Mouse (Mus musculus) megakaryocyte-erythroid progenitor cell, adult 5-6 weeks (primary cell): Measurements from ENCODE around the gene Zmym4. TPM values are rescaled to one million over a fixed set of nuclear protein-coding genes. Genes with fewer than 3 reads are reported as not detected.
"Not testable (repeated sequence)": the region's sequence is repeated elsewhere in the genome, so short reads cannot be mapped to it uniquely, and the experiment has no call there.

ENCODE experiments used
- ATAC-seq: replicated peaks from 2 replicates; pipeline ENCODE4 v1.8.0; 2016; ENCODE audit warnings: mild to moderate bottlenecking, inconsistent platforms; ENCODE audit not compliant: severe bottlenecking, poor library complexity, low FRiP score, low TSS enrichment
- total RNA-seq, 2 experiments: library from RNA; stranded (forward) in 1 of 2; stranded (reverse) in 1 of 2; fragments of 200-1000, 215-1000 nt in 1 of 2; fragments of >200 nt in 1 of 2; fragmentation: Nextera tagmentation in 1 of 2; gene quantifications; 2 replicates each; pipeline ENCODE4 v1.2.3; 2014 to 2017

Zmym4 gene
- total RNA-seq (2014; fragmentation: Nextera tagmentation) (38.7 and 57.2 TPM in 2 replicates), total RNA-seq (2017) (41.2 and 56.1 TPM in 2 replicates)

- ATAC-seq: peak; percentile 98
Observed at GRCm38 (mm10) chr4:126967864-126968821, at the start of gene Zmym4. Gene Zmym4, minus strand, starts transcription at chr4:126968135.

DNA sequence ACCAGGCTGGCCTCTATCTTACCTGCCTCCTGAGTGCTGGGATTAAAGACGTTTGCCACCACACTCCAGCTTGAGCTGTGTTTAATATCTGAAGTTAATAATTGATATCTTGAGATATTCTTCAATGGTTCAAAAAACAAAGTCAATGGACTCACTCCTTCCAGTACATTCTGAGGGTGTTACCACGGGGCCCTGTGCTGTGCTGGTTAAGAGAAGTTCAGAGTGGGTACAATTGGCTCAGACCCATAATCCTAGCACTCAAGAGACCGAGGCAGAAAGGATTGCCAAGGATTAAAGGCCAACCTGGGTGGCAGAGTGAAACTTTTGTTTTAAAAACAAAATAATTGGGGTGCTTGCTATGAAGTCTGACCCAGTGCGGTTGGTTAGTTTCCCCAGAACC lies 48.4 kb upstream of the Zmym4 start:
- ATAC-seq: no peak

- ATAC-seq: peak; percentile 100
Observed at GRCm38 (mm10) chr4:127015294-127015993, 47.5 kb upstream of the Zmym4 start.

- ATAC-seq: peak; percentile 70; the same call in 1 of the 2 replicates
Observed at GRCm38 (mm10) chr4:127005113-127005936, 37.4 kb upstream of the Zmym4 start.

GRCm38 (mm10) chr4:127004384-127004783 lies 36.4 kb upstream of the Zmym4 start:
- no peak for ATAC-seq

GRCm38 (mm10) chr4:127000601-127001105 lies 32.7 kb upstream of the Zmym4 start:
- no peak for ATAC-seq

DNA sequence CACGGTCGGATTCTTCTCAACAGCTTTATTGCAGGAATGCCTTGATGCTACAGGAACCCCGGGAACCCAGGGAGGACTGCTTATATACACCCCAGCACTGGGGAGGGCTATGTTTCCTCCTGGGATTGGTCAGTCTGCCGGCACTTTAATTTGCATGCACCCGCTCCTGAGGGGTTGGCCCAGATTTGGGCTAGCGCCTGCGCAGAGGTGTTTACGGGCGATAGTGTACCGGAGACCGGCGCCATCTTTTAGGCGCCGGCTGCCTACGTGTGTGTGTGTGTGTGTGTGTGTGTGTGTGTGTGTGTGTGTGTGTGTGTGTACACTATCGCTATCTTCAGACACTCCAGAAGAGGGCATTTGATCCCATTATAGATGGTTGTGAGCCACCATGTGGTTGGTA lies 31.4 kb upstream of the Zmym4 start:
- ATAC-seq: not testable (repeated sequence)

- no peak for ATAC-seq
Observed at GRCm38 (mm10) chr4:126992356-126992755, 24.4 kb upstream of the Zmym4 start.

DNA sequence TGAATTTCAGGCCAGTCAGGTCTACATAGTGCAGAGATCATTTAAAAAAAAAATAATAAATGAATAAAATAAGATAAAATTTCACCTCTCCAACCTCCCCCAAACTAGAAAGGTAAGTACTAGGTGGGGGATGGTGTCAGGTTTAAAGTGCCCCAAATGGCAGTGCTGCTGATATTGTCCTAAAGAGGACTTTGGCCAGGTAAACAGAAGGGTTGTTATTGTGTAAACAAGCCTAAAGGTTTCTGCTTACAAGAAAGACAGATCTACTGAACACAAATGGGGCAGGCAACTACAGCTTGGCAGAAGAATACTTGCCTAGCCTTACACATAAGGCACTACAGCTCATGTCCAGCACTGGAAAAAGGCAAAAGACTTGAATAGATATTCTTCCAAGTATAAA lies 22.6 kb upstream of the Zmym4 start:
- ATAC-seq: no peak

- no peak for ATAC-seq
Observed at GRCm38 (mm10) chr4:126988503-126988902, 20.6 kb upstream of the Zmym4 start.

- ATAC-seq: no peak
Observed at GRCm38 (mm10) chr4:126986768-126987167, 18.8 kb upstream of the Zmym4 start.

- not testable (repeated sequence) for ATAC-seq
Observed at GRCm38 (mm10) chr4:126983736-126984525, 16.0 kb upstream of the Zmym4 start.

DNA sequence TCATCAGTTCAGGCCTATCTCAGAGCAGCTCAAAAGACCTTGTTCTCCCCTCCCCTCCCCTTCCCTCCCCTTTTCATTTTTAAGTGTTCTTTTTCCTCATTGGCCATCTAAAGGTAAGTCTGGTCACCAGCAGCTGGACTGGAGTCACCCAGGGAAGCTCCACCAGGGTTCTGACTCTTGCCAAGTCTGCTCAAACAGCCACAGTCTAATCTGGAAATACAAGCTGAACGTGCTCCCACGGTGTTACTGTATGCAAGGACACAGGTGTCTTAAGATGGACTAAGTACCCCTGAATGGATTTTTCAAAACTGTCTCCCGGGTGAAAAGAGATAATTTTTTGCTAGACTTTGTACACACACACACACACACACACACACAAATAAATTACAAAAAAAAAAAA lies 15.4 kb upstream of the Zmym4 start:
- ATAC-seq: no peak

DNA sequence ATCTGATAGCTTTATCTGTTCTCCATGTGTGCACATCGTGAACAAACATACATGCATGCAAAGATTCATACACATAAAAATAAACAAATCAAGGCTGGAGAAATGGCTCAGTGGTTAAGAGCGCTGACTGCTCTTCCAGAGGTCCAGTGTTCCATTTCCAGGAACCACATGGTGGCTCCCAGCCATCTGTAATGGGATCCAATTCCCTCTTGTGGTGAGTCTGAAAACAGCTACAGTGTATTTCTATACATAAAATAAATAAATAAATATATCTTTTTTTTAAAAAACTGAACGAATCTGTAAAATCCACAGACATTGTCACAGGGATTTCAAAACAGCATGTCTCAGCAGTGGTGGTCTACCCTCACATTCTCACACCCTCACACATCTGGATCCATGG lies 10.8 kb upstream of the Zmym4 start:
- no peak for ATAC-seq

DNA sequence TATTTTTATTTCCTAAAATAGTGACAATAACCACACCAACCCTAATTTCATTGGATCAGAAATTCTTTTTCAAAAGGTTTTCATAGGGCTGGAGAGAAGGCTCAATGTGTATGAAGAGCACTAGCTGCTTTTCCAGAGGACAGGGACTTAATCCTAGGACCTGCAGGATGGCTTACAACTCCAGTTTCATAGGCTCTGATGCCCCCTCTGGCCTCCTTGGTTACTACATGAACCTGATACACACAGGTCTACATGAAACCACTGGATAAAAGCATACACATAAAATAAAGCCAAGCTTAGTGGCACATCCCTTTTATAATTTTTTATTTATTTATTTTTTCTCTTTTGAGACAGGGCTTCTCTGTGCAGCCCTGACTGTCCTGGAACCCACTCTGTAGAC lies 9.5 kb upstream of the Zmym4 start:
- ATAC-seq: 0 out of 2 replicates have a peak, but pooled peaks have one; percentile 63

- 0 out of 2 replicates have a peak, but pooled peaks have one; percentile 45 for ATAC-seq
Observed at GRCm38 (mm10) chr4:126967241-126967863, 583 bp downstream of the Zmym4 start.

DNA sequence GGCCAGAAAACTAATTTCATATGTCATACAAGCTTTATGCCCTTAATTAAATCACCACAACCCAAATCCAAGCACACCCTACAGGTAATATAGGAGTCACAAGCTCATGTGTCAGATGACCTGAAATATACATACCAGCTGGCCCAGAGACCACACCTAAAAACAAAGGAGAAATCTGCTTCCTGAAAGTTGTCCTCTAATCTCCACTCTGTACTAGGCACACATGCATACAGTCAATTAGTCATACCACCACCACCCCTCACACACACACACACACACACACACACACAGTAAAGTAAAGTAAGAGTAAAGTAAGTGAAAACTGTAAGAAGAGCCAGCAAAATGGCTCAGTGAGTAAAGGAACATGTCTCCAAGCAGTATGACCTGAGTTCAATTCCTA lies 9.3 kb downstream of the Zmym4 start:
- no peak for ATAC-seq

DNA sequence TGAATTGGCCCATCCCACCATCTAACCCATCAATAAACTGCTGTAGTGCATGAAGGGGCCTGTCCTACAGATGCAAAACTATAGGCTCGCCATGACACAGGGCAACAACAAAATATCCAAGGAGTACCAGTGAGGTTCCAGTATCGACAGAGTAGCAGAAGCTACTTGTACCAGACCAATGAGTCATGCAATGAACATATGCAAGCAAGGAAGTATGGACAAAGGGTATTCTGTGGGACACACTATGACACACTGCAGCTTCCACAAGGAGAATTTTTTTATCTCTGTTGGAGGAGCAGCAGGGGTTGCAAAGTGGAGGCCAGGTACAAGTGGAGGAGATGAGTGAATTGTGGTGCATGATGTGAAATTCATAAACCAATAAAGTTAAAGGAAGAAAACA lies 9.7 kb downstream of the Zmym4 start:
- ATAC-seq: no peak
